Mouse (Mus musculus) left cerebral cortex, postnatal 36 days (tissue): Measurements from ENCODE around the gene Olfr1258. TPM values are rescaled to one million over a fixed set of nuclear protein-coding genes. Genes with fewer than 3 reads are reported as not detected.
"Not testable (repeated sequence)": the region's sequence is repeated elsewhere in the genome, so short reads cannot be mapped to it uniquely, and the experiment has no call there.

Source experiments
- DNase-seq, 2 experiments: peaks; one replicate each; pipeline ENCODE4 v3.0.0; 2021 to 2022; ENCODE audit warnings: low spot score in 2 of 2, mixed read lengths in 1 of 2
- intact Hi-C: fragments of 180-260 bp; cut with DNase I; formaldehyde crosslinking; loops from one replicate; pipeline ENCODE4 v1.15.1; 2025
- total RNA-seq, 2 experiments: library from RNA; stranded (reverse); gene quantifications; 2 replicates each; pipeline ENCODE4 v1.2.3; 2021

Olfr1258 gene
- total RNA-seq, result not detected

DNA sequence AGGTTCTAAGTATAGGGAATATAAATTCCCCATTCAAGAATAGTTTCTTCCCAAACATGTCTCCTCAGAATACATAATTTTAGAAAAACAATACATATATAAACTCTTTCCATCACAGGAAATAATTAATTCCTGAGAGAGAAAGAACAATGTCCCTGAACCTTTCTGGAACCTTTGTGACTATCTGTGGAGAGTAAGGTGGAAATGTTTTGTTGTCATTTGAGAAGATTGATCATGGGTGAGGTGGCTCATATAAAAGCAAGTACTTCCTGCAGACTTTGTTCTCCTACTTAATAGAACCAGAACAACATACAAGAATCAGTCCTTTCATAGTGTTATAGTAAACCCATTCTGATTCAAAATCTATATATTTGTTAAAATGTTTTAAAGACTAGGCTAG is at the start of gene Olfr1258:
Gene Olfr1258 (plus strand): TSS at position 301 of the 400 bp plus-strand sequence.
- no peak for DNase-seq
- intact Hi-C loops, result no loop called here

DNA sequence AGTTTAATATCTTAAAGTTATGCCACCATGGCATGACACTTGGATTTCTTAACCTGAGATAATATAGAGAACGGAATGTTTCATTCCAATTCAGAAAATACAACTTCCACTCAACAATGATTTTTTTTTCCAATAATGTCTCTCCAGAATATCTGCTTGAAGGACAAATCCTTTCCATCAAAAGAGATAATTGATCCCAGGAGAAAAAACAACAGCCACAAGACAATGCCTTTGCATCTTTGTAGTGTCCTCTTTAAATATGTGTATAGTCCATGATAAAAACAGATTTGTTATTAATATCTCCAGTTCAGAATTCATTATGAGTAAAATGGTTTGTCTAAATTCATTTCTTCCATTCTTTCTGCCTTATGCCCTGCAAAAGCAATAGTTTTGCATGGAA is 49.0 kb upstream of the Olfr1258 start, which contains the start of gene Olfr1257:
Gene Olfr1257 (plus strand): TSS at position 301 of the 400 bp plus-strand sequence.
- DNase-seq, result no peak
- intact Hi-C loops, result no loop called here

DNA sequence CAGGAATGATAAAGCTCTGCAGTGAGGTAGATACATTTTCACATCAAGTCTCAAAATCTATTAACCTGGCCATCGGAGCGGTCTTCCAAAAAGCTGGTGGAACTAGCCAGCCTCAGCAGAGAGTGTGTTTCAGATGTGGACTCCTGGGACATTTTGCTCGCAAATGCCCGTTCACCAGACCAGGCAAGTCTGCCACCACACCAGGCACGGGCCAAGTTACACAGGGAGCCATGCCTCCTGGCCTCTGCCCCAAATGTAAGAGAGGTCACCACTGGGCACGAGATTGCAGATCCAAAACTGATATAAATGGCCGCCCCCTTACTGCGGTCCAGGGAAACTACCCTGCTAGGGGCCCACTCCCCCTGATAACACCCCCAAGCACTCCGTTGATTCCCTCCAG is 14.5 kb upstream of the Olfr1258 start:
- DNase-seq, intact Hi-C loops: not testable (repeated sequence)

DNA sequence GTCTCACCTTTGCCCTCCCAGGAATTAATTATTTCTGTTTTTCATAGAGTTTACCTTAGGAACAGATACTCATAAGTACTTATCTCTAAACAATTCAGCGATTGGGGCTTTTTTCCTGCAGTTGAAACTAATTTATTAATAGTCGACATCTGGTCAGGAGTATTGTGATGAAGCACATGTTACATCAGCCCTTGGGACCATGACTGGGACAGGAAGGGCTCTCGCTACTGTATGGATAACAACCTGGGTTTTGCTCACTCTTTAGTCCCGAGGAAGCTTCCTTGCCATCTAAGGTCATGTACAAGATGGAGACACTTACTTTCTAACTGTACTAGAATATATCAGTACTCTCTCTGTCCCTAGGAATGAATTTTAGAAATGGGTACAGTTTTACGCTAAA is 21.5 kb downstream of the Olfr1258 start, which contains the start of gene Olfr1259:
Gene Olfr1259 (minus strand): TSS at position 101 of the 400 bp plus-strand sequence.
- no peak for DNase-seq
- intact Hi-C loops, result no loop called here

DNA sequence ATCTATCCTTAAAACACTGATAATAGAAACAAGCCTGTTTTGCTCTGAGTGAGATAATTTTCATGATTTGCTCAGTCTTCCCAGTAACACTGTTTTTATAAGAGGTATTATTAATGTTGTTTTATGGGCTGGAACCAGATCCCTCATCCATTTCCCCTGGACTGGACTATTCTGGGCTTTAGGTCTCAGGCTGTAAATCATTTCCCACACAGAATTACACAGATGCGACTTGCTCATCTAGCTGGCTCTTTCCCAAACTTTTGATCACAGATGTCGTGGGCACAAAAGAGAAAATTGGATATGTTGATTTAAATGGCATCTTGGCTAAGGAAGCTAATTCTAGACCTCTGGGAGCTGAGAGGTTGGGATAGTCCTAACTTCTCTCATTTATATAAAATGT is 47.1 kb downstream of the Olfr1258 start, which contains the start of gene Olfr1260:
Gene Olfr1260 (plus strand): TSS at position 157 of the 400 bp plus-strand sequence.
- DNase-seq, result no peak
- intact Hi-C loops, result no loop called here

DNA sequence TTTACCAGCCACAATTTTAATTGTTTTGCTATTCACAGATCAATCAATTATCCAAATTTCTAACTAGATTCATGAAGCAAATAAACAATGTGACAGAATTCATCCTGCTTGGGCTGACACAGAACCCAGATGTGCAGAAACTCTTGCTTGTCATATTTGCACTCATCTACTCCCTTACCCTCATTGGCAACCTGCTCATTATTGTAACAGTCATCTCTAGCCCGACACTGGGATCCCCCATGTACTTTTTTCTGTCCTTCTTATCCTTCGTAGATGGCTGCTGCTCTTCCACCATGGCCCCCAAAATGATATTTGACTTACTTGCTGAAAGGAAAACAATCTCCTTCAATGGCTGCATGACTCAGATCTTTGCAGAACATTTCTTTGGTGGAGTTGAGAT is 50.6 kb downstream of the Olfr1258 start:
- DNase-seq, result no peak
- intact Hi-C loops, result no loop called here

Other genes with a start within 250 kb of the Olfr1258 start
- not detected for gene Olfr1252, start 202.3 kb upstream of the Olfr1258 start, total RNA-seq
- not detected for gene Olfr1253, start 170.2 kb upstream of the Olfr1258 start, total RNA-seq
- not detected for gene Olfr1254, start 133.7 kb upstream of the Olfr1258 start, total RNA-seq
- not detected for gene Olfr1255, start 115.3 kb upstream of the Olfr1258 start, total RNA-seq
- gene Olfr1256, start 85.8 kb upstream of the Olfr1258 start, total RNA-seq, result not detected
- not detected for gene Olfr48, start 79.1 kb upstream of the Olfr1258 start, total RNA-seq
- not detected for gene Olfr1257, start 48.9 kb upstream of the Olfr1258 start, total RNA-seq
- gene Olfr1259, start 21.4 kb downstream of the Olfr1258 start, total RNA-seq, result not detected
- gene Olfr1260, start 47.0 kb downstream of the Olfr1258 start, total RNA-seq, result not detected
- not detected for gene Olfr1261, start 63.9 kb downstream of the Olfr1258 start, total RNA-seq
- gene Olfr1262, start 72.8 kb downstream of the Olfr1258 start, total RNA-seq, result not detected
- not detected for gene Olfr1263, start 84.8 kb downstream of the Olfr1258 start, total RNA-seq
- gene Olfr1264, start 98.3 kb downstream of the Olfr1258 start, total RNA-seq, result not detected
- gene Olfr1265, start 108.0 kb downstream of the Olfr1258 start, total RNA-seq, result not detected
- not detected for gene Olfr140, start 136.3 kb downstream of the Olfr1258 start, total RNA-seq
- not detected for gene Olfr1269, start 194.1 kb downstream of the Olfr1258 start, total RNA-seq
- not detected for gene Olfr32, start 215.0 kb downstream of the Olfr1258 start, total RNA-seq
- not detected for gene Olfr1270, start 225.8 kb downstream of the Olfr1258 start, total RNA-seq